ENCODE assay signal across 1 mouse cellular context in the genomic region with DNA sequence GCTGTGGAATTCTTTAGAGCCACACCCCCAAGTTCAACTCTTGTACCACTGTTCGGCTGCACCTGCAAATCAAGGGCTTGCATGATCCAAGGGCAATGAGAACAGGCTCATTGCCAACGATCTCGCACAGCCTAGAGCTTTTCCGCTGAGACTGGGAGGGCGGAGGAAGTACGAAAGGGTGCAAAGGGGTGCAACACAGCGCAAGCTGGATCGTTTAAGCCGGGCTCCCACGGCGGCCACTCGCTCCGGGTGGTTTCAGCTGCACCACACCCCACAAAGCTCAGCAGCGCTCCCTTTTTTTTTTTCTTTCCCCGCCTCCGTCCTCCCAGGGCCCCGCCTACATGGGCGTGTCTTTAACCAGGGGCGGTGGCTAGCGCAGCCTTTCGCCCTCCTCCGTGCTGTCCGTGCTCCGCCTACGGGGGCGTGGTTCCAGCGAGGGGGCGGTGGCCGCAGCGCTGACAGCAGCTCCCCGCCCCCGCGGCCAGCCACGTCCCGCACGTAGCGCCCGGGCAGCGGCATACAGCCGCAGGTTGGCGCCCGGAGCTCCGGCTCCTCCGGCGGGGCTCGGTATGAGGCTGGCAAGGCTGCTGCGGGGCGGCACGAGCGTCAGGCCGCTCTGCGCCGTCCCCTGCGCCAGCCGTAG.
TF ChIP-seq lines count a peak whose summit lies in the region.

A gene (plus strand): TSS at position 424 of the 643 bp plus-strand sequence.

TF ChIP-seq in CH12.LX, 34 proteins besides CTCF, POLR2A, EP300 and RAD21 (continued from another document):
- TF ChIP-seq KAT2A (IDR thresholded peaks at IDR 0.05; ENCODE audit: insufficient replicate concordance, low read length) (no peak), SMC3 (IDR thresholded peaks at IDR 0.05; ENCODE audit: low read depth, low read length) (no peak), JUND (conservative IDR thresholded peaks at IDR 0.05; ENCODE audit: low read depth, low read length) (no peak), E2F4 (IDR thresholded peaks at IDR 0.05; ENCODE audit: insufficient replicate concordance, low read depth, low read length) (0 out of 2 replicates have a peak, but pooled peaks have one; percentile 26), MEF2A (IDR thresholded peaks at IDR 0.05; ENCODE audit: borderline replicate concordance, low read depth, low read length) (no peak), IRF4 (IDR thresholded peaks at IDR 0.05; ENCODE audit: low read depth, low read length) (no peak), NELFE (IDR thresholded peaks at IDR 0.05; ENCODE audit: low read depth, low read length) (peak; percentile 66), TBP (conservative IDR thresholded peaks at IDR 0.05; ENCODE audit: low read depth, low read length) (peak; percentile 35; the same call in 1 of the 2 replicates), MYC (IDR thresholded peaks at IDR 0.05; ENCODE audit: low read depth, low read length) (no peak), MXI1 (IDR thresholded peaks at IDR 0.05; ENCODE audit: low read depth, low read length) (peak; percentile 39; the same call in 1 of the 2 replicates), USF1 (IDR thresholded peaks at IDR 0.05; ENCODE audit: low read depth, low read length) (no peak), GABPA (IDR thresholded peaks at IDR 0.05; ENCODE audit: insufficient replicate concordance, low read depth, low read length) (no peak), SIN3A (IDR thresholded peaks at IDR 0.05; ENCODE audit: low read length) (no peak; the same call in 1 of the 2 replicates), RCOR1 (conservative IDR thresholded peaks at IDR 0.05; ENCODE audit: low read depth, low read length) (no peak), NRF1 (IDR thresholded peaks at IDR 0.05; ENCODE audit: low read depth, low read length) (peak; percentile 69), PAX5 (IDR thresholded peaks at IDR 0.05; ENCODE audit: low read length) (no peak), BHLHE40 (IDR thresholded peaks at IDR 0.05; ENCODE audit: low read depth, low read length) (no peak), MAX (IDR thresholded peaks at IDR 0.05; ENCODE audit: low read length) (no peak), MAFK (IDR thresholded peaks at IDR 0.05; ENCODE audit: insufficient replicate concordance, low read length) (no peak)
